Comparison of ENCODE assay signal across 19 mouse cellular contexts in the genomic region with DNA sequence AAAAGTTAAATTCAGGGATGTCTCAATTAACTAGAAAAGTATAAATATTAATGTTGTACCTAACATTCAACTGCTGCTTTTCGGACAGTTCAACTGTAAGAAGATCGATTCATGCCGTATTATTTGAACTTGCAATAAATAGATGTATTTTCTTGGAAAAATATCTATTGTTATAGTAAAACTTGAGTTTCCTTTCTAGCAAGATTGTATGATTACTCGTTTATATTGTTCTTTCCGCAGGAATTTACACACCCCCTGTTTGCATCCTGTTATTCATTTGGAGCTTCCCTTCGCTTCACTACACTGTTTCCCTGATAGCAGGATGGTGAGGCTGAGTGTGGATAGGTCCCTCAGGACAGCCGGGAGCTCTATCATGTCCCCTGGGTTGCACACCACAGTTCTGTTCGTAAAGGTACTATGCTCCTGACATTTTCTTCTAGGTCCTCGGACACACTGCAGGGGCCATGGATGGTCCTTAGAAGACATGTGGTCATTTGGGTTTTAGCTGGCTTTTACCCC. TPM values are rescaled to one million over a fixed set of nuclear protein-coding genes. Genes with fewer than 3 reads are reported as not detected.
DNase-seq lines count a peak whose midpoint lies in the region; TF ChIP-seq lines count a peak whose summit lies in the region.
"Had no signal": no experiment of that assay in that cellular context is flagged by ENCODE, and none has a peak within 500 bp of the region (broad histone marks: within the 10 kb centered on the region; RNA-seq: fewer than 3 reads in every experiment).

No protein-coding gene starts in this region.

- no peak for TF ChIP-seq CTCF in gastrocnemius, adult 2 months (IDR thresholded peaks at IDR 0.05)
- no peak for TF ChIP-seq CTCF in kidney, adult 2 months (conservative IDR thresholded peaks at IDR 0.05; ENCODE audit: insufficient read depth, insufficient read length, low read depth, low read length)

- 82% methylated on average over 9 of the region's 9 CpGs for WGBS in kidney, adult 2 months

- intact Hi-C loops in gastrocnemius, adult 2 months (cut with DNase I), result no loop called here
- intact Hi-C loops in gastrocnemius, postnatal 14 days (cut with DNase I; ENCODE audit: low total_unique reads), result no loop called here

- H3K4me1 ChIP-seq in kidney, adult 2 months (ENCODE audit: control insufficient read depth, insufficient read depth, low read length), result 0 out of 2 replicates have a peak, but pooled peaks cover 3% of the 10 kb centered on the region
- H3K4me1 ChIP-seq: forebrain, embryonic 15.5 days; hindbrain, embryonic 15.5 days; intestine, embryonic 15.5 days; limb, embryonic 12.5 days; midbrain, embryonic 12.5 days; neural tube, embryonic 12.5 days had no signal

- DNase-seq in gastrocnemius, adult 2 months, result no peak
- DNase-seq in gastrocnemius, postnatal 14 days, result no peak
- peak; percentile 56 for DNase-seq in kidney, adult 2 months
- DNase-seq in kidney, adult 11 months, result no peak
- peak; percentile 19 to 28 for DNase-seq in lung, adult 18-20 months
- peak; percentile 27 for DNase-seq in lung, postnatal 14 days
- no peak for DNase-seq in spleen, adult 18-20 months
- DNase-seq: adrenal gland, postnatal 14 days; cerebellum, adult 11 months; cerebellum, postnatal 14 days; right cerebral cortex, postnatal 4 days had no signal

- H3K4me3 ChIP-seq in gastrocnemius, adult 2 months, result no peak overlapping the region
- no peak overlapping the region for H3K4me3 ChIP-seq in kidney, adult 2 months (ENCODE audit: insufficient read depth, low read depth, low read length)
- H3K4me3 ChIP-seq: forebrain, embryonic 15.5 days; hindbrain, embryonic 15.5 days; intestine, embryonic 15.5 days; limb, embryonic 12.5 days; midbrain, embryonic 12.5 days; neural tube, embryonic 12.5 days had no signal

- H3K27ac ChIP-seq in gastrocnemius, adult 2 months, result peak overlapping the region; percentile 68
- 0 out of 2 replicates have a peak overlapping the region, but pooled peaks have one; percentile 3 for H3K27ac ChIP-seq in kidney, adult 2 months (ENCODE audit: insufficient read depth, low read depth, low read length)
- H3K27ac ChIP-seq: forebrain, embryonic 15.5 days; hindbrain, embryonic 15.5 days; intestine, embryonic 15.5 days; limb, embryonic 12.5 days; liver, embryonic 14.5 days; midbrain, embryonic 12.5 days; neural tube, embryonic 12.5 days had no signal

- H3K27me3 ChIP-seq in kidney, adult 2 months (replicated peaks; ENCODE audit: control insufficient read depth, insufficient read depth, low read length), result no peaks in the 10 kb centered on the region
- H3K27me3 ChIP-seq: forebrain, embryonic 15.5 days; hindbrain, embryonic 15.5 days; intestine, embryonic 15.5 days; limb, embryonic 12.5 days; midbrain, embryonic 12.5 days; neural tube, embryonic 12.5 days; Patski had no signal

- H3K36me3 ChIP-seq in kidney, adult 2 months (ENCODE audit: control insufficient read depth, insufficient read depth, low read length), result no peaks in the 10 kb centered on the region
- H3K36me3 ChIP-seq: forebrain, embryonic 15.5 days; hindbrain, embryonic 15.5 days; intestine, embryonic 15.5 days; limb, embryonic 12.5 days; midbrain, embryonic 12.5 days; neural tube, embryonic 12.5 days had no signal

- no peak for TF ChIP-seq POLR2A in kidney, adult 2 months (IDR thresholded peaks at IDR 0.05; ENCODE audit: low read depth, low read length)

RNA-seq across cellular contexts. Expression of gene Ahr, which starts 12.2 kb away (rescaled TPM):
- total RNA-seq in gastrocnemius, adult 2 months (2021), result 1 to 10 TPM; 1.4 to 1.5 TPM
- total RNA-seq in gastrocnemius, postnatal 14 days (2021), result 1 to 10 TPM; 2.1 to 3.2 TPM
- polyA plus RNA-seq in kidney, adult 2 months (2012; rRNA removed), result 3.2 and 3.9 TPM in 2 replicates

Comparison
In these comparisons a context has a peak if more than half of its experiments do, and no peak if none do; other contexts are left out.
1. DNase-seq: peak in kidney, adult 2 months (single experiment), lung, adult 18-20 months (2 of 2) and lung, postnatal 14 days (single experiment); none in gastrocnemius, adult 2 months (single experiment), gastrocnemius, postnatal 14 days (single experiment), kidney, adult 11 months (single experiment) and spleen, adult 18-20 months (0 of 2).